In genomic region chr6:41692200-41692599, GRCm38 (mm10) we compare ENCODE assay signal across 25 mouse cellular contexts. TPM values are rescaled to one million over a fixed set of nuclear protein-coding genes. Genes with fewer than 3 reads are reported as not detected.
"Had no signal": no experiment of that assay in that cellular context is flagged by ENCODE, and none has a peak within 500 bp of the region (broad histone marks: within the 10 kb centered on the region; RNA-seq: fewer than 3 reads in every experiment).

No protein-coding gene starts in this region.

- H3K4me1 ChIP-seq: midbrain, embryonic 10.5 days; midbrain, embryonic 12.5 days; neural tube, embryonic 13.5 days; neural tube, embryonic 15.5 days had no signal

- H3K27me3 ChIP-seq: midbrain, embryonic 12.5 days; neural tube, embryonic 13.5 days; neural tube, embryonic 15.5 days had no signal

- H3K4me3 ChIP-seq: midbrain, embryonic 10.5 days; midbrain, embryonic 12.5 days; myocyte; neural tube, embryonic 13.5 days; neural tube, embryonic 15.5 days had no signal

- ATAC-seq: liver, postnatal 0 days; midbrain, embryonic 16.5 days had no signal

- H3K9me3 ChIP-seq: midbrain, embryonic 10.5 days; midbrain, embryonic 12.5 days; neural tube, embryonic 13.5 days; neural tube, embryonic 15.5 days had no signal

- H3K9ac ChIP-seq: liver, postnatal 0 days; lung, embryonic 14.5 days; midbrain, embryonic 12.5 days; neural tube, embryonic 13.5 days; neural tube, embryonic 15.5 days had no signal

- H3K36me3 ChIP-seq: midbrain, embryonic 10.5 days; midbrain, embryonic 12.5 days; neural tube, embryonic 13.5 days; neural tube, embryonic 15.5 days had no signal

- DNase-seq: liver, postnatal 0 days; lung, embryonic 14.5 days; lung, postnatal 10 days; lung, postnatal 4 days; midbrain, embryonic 14.5 days; retina, postnatal 1 day; right cerebral cortex, adult 18-20 months; right cerebral cortex, postnatal 25 days; right cerebral cortex, postnatal 4 days; spleen, adult 18-20 months; thymus, adult 18-20 months; thymus, postnatal 14 days; thymus, postnatal 36 days had no signal

- H3K27ac ChIP-seq: midbrain, embryonic 10.5 days; midbrain, embryonic 12.5 days; neural tube, embryonic 13.5 days; neural tube, embryonic 15.5 days had no signal

- H3K4me2 ChIP-seq: lung, embryonic 14.5 days; midbrain, embryonic 12.5 days; neural tube, embryonic 13.5 days; neural tube, embryonic 15.5 days had no signal

RNA-seq across cellular contexts. Expression of gene Llcfc1, which starts 8.0 kb away (rescaled TPM):
- polyA plus RNA-seq: liver, postnatal 0 days; lung, embryonic 14.5 days; lung, embryonic 16.5 days; midbrain, embryonic 10.5 days; midbrain, embryonic 12.5 days; midbrain, embryonic 14.5 days; midbrain, embryonic 16.5 days; myocyte; neural tube, embryonic 11.5 days; neural tube, embryonic 13.5 days; neural tube, embryonic 15.5 days; small intestine, adult 2 months; thymus, postnatal 0 days had no signal

RNA-seq across cellular contexts. Expression of gene Trpv5, which starts 11.6 kb away (rescaled TPM):
- polyA plus RNA-seq: lung, embryonic 14.5 days; lung, embryonic 16.5 days; midbrain, embryonic 10.5 days; midbrain, embryonic 12.5 days; midbrain, embryonic 14.5 days; midbrain, embryonic 16.5 days; myocyte; neural tube, embryonic 11.5 days; neural tube, embryonic 13.5 days; neural tube, embryonic 15.5 days; small intestine, adult 2 months; stomach, embryonic 14.5 days; stomach, embryonic 16.5 days had no signal

RNA-seq across cellular contexts. Expression of gene Kel, which starts 11.9 kb away (rescaled TPM):
- polyA plus RNA-seq: myocyte; small intestine, adult 2 months had no signal

RNA-seq across cellular contexts. Expression of gene Trpv6, which starts 56.0 kb away (rescaled TPM):
- polyA plus RNA-seq: liver, postnatal 0 days had no signal
